ENCODE assay signal across 15 mouse cellular contexts in genomic region chr10:102866920-102867319, GRCm38 (mm10).
A peak's percentile ranks its signal among the peaks of the same experiment; 100 is the strongest.
DNase-seq lines count a peak whose midpoint lies in the region; ATAC-seq and TF ChIP-seq lines count a peak whose summit lies in the region.
"Had no signal": no experiment of that assay in that cellular context is flagged by ENCODE, and none has a peak within 500 bp of the region (broad histone marks: within the 10 kb centered on the region; RNA-seq: fewer than 3 reads in every experiment).

No protein-coding gene starts in this region.

- ATAC-seq in intestine, postnatal 0 days: no peak
- ATAC-seq in intestine, embryonic 15.5 days: no peak
- no peak for ATAC-seq in activated CD4-positive, CD25-positive, alpha-beta regulatory T cell, adult 4 months

- DNase-seq in retina, embryonic 14.5 days (ENCODE audit: low spot score): peak; percentile 65
- no peak for DNase-seq in retina, postnatal 1 day
- peak; percentile 44 for DNase-seq in embryo, embryonic 11 days
- no peak for DNase-seq in right cerebral cortex, adult 18-20 months
- DNase-seq: cerebellum, adult 9-11 months; kidney, postnatal 25 days; right cerebral cortex, postnatal 14 days had no signal

- H3K4me2 ChIP-seq in intestine, postnatal 0 days (replicated peaks; ENCODE audit: low read depth): no peak overlapping the region
- no peak overlapping the region for H3K4me2 ChIP-seq in intestine, embryonic 15.5 days (replicated peaks)
- H3K4me2 ChIP-seq: hindbrain, embryonic 15.5 days; limb, embryonic 12.5 days; neural tube, embryonic 13.5 days; stomach, embryonic 15.5 days had no signal

- no peaks in the 10 kb centered on the region for H3K27me3 ChIP-seq in intestine, postnatal 0 days (replicated peaks; ENCODE audit: control insufficient read depth, insufficient read depth, low read length)
- H3K27me3 ChIP-seq in intestine, embryonic 15.5 days (replicated peaks): no peaks in the 10 kb centered on the region
- H3K27me3 ChIP-seq: hindbrain, embryonic 15.5 days; limb, embryonic 12.5 days; neural tube, embryonic 13.5 days; stomach, embryonic 15.5 days had no signal

- TF ChIP-seq CTCF in intestine, postnatal 0 days (IDR thresholded peaks at IDR 0.05; ENCODE audit: low read depth): peak; percentile 63

- no peaks in the 10 kb centered on the region for H3K9me3 ChIP-seq in intestine, postnatal 0 days (ENCODE audit: control insufficient read depth)
- no peaks in the 10 kb centered on the region for H3K9me3 ChIP-seq in intestine, embryonic 15.5 days
- H3K9me3 ChIP-seq: hindbrain, embryonic 15.5 days; limb, embryonic 12.5 days; neural tube, embryonic 13.5 days; stomach, embryonic 15.5 days had no signal

- no peak overlapping the region for H3K9ac ChIP-seq in intestine, postnatal 0 days (ENCODE audit: low read depth, low read length)
- no peak overlapping the region for H3K9ac ChIP-seq in intestine, embryonic 15.5 days
- H3K9ac ChIP-seq: hindbrain, embryonic 15.5 days; limb, embryonic 12.5 days; neural tube, embryonic 13.5 days; stomach, embryonic 15.5 days had no signal

- no peak overlapping the region for H3K27ac ChIP-seq in intestine, postnatal 0 days (ENCODE audit: low read depth, low read length)
- no peak overlapping the region for H3K27ac ChIP-seq in intestine, embryonic 15.5 days
- H3K27ac ChIP-seq: hindbrain, embryonic 15.5 days; limb, embryonic 12.5 days; macrophage; neural tube, embryonic 13.5 days; stomach, embryonic 15.5 days had no signal

- no peak overlapping the region for H3K4me3 ChIP-seq in intestine, postnatal 0 days (ENCODE audit: low read depth, low read length)
- no peak overlapping the region for H3K4me3 ChIP-seq in intestine, embryonic 15.5 days (replicated peaks)
- H3K4me3 ChIP-seq: hindbrain, embryonic 15.5 days; limb, embryonic 12.5 days; neural tube, embryonic 13.5 days; stomach, embryonic 15.5 days had no signal

- H3K36me3 ChIP-seq in intestine, postnatal 0 days (ENCODE audit: control insufficient read depth, insufficient read depth): no peaks in the 10 kb centered on the region
- no peaks in the 10 kb centered on the region for H3K36me3 ChIP-seq in intestine, embryonic 15.5 days
- H3K36me3 ChIP-seq: hindbrain, embryonic 15.5 days; limb, embryonic 12.5 days; neural tube, embryonic 13.5 days; stomach, embryonic 15.5 days had no signal

- WGBS in intestine, postnatal 0 days: 21% methylated on average over 4 of the region's 4 CpGs
- 19% methylated on average over 4 of the region's 4 CpGs for WGBS in intestine, embryonic 15.5 days

- H3K4me1 ChIP-seq in intestine, postnatal 0 days (replicated peaks; ENCODE audit: control insufficient read depth, insufficient read depth, low read length): no peaks in the 10 kb centered on the region
- H3K4me1 ChIP-seq in intestine, embryonic 15.5 days (replicated peaks): no peaks in the 10 kb centered on the region
- H3K4me1 ChIP-seq: hindbrain, embryonic 15.5 days; limb, embryonic 12.5 days; neural tube, embryonic 13.5 days; stomach, embryonic 15.5 days had no signal

Comparison
In these comparisons a context has a peak if more than half of its experiments do, and no peak if none do; other contexts are left out.
1. DNase-seq: peak in retina, embryonic 14.5 days (single experiment) and embryo, embryonic 11 days (single experiment); none in retina, postnatal 1 day (single experiment) and right cerebral cortex, adult 18-20 months (single experiment).